20 mouse cellular contexts compared by ENCODE assay signal in the genomic region with DNA sequence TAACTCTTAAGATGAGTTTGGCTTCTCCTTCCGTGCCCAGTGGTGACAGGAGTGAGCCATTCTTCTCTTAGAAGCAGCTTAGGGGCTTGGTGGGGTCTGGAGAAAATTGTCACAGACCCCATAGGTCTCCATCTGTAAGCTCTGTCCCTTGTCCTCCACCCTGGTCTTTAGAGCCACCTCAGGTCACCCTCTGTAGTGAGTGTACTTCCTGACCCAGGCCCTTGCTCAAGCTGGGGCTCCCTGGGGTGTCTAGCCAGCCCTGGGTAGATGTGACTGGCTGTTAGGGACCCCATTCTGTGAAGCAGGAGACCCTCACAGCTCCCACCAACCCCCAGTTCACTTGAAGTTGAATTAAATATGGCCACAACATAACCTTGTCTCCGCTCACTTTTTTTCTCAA. TPM values are rescaled to one million over a fixed set of nuclear protein-coding genes. Genes with fewer than 3 reads are reported as not detected.
DNase-seq lines count a peak whose midpoint lies in the region; ATAC-seq and TF ChIP-seq lines count a peak whose summit lies in the region.
"Had no signal": no experiment of that assay in that cellular context is flagged by ENCODE, and none has a peak within 500 bp of the region (broad histone marks: within the 10 kb centered on the region; RNA-seq: fewer than 3 reads in every experiment).

No protein-coding gene starts in this region.

- no peak overlapping the region for H3K4me3 ChIP-seq in heart, embryonic 12.5 days
- H3K4me3 ChIP-seq in kidney, adult 2 months (ENCODE audit: insufficient read depth, low read depth, low read length): no peak overlapping the region
- H3K4me3 ChIP-seq: embryonic facial prominence, embryonic 13.5 days; forebrain, embryonic 12.5 days; heart, adult 2 months; heart, embryonic 13.5 days had no signal

- peaks cover 10% of the 10 kb centered on the region for H3K4me1 ChIP-seq in heart, embryonic 12.5 days (replicated peaks)
- H3K4me1 ChIP-seq in kidney, adult 2 months (ENCODE audit: control insufficient read depth, insufficient read depth, low read length): no peaks in the 10 kb centered on the region

- H3K9ac ChIP-seq in heart, embryonic 12.5 days: no peak overlapping the region
- H3K9ac ChIP-seq: embryonic facial prominence, embryonic 13.5 days; forebrain, embryonic 12.5 days; heart, embryonic 13.5 days; hindbrain, embryonic 14.5 days had no signal

- WGBS in heart, embryonic 12.5 days: 89% methylated on average over 2 of the region's 2 CpGs
- WGBS in kidney, adult 2 months: 97% methylated on average over 2 of the region's 2 CpGs

- peaks cover 77% of the 10 kb centered on the region for H3K36me3 ChIP-seq in heart, embryonic 12.5 days
- H3K36me3 ChIP-seq in kidney, adult 2 months (ENCODE audit: control insufficient read depth, insufficient read depth, low read length): peaks cover 3% of the 10 kb centered on the region; the same call in 1 of the 2 replicates

- H3K27me3 ChIP-seq in heart, embryonic 12.5 days (replicated peaks): no peaks in the 10 kb centered on the region
- no peaks in the 10 kb centered on the region for H3K27me3 ChIP-seq in kidney, adult 2 months (replicated peaks; ENCODE audit: control insufficient read depth, insufficient read depth, low read length)
- H3K27me3 ChIP-seq: CH12.LX; embryonic facial prominence, embryonic 13.5 days; forebrain, embryonic 12.5 days; heart, embryonic 13.5 days; Patski had no signal

- H3K9me3 ChIP-seq in heart, embryonic 12.5 days (replicated peaks): peaks cover 19% of the 10 kb centered on the region

- no peak for TF ChIP-seq CTCF in kidney, adult 2 months (conservative IDR thresholded peaks at IDR 0.05; ENCODE audit: insufficient read depth, insufficient read length, low read depth, low read length)

- ATAC-seq in heart, embryonic 12.5 days (ENCODE audit: insufficient number of reproducible peaks, low FRiP score): no peak
- ATAC-seq: activated CD4-positive, CD25-positive, alpha-beta regulatory T cell, adult 4 months; forebrain, embryonic 16.5 days; Patski had no signal

- peak; percentile 84 for DNase-seq in heart, adult 11 months
- DNase-seq in kidney, postnatal 10 days: peak; percentile 1
- no peak for DNase-seq in kidney, adult 2 months
- peak; percentile 8 for DNase-seq in urinary bladder, adult 2 months (ENCODE audit: low spot score)
- no peak for DNase-seq in urinary bladder, postnatal 25 days (ENCODE audit: low spot score)
- DNase-seq in thymus, postnatal 25 days: no peak
- DNase-seq: adrenal gland, postnatal 25 days; cerebellum, adult 8-10 months; cerebellum, postnatal 25 days; gastrocnemius, postnatal 10 days; heart, adult 2 months had no signal

- no peak overlapping the region for H3K4me2 ChIP-seq in heart, embryonic 12.5 days
- H3K4me2 ChIP-seq: embryonic facial prominence, embryonic 13.5 days; forebrain, embryonic 12.5 days; heart, embryonic 13.5 days; hindbrain, embryonic 14.5 days had no signal

- H3K27ac ChIP-seq in heart, embryonic 12.5 days (ENCODE audit: poor library complexity, severe bottlenecking): no peak overlapping the region
- no peak overlapping the region for H3K27ac ChIP-seq in kidney, adult 2 months (ENCODE audit: insufficient read depth, low read depth, low read length)
- H3K27ac ChIP-seq: embryonic facial prominence, embryonic 13.5 days; forebrain, embryonic 12.5 days; heart, adult 2 months; heart, embryonic 13.5 days; hindbrain, embryonic 14.5 days had no signal

- TF ChIP-seq POLR2A in kidney, adult 2 months (IDR thresholded peaks at IDR 0.05; ENCODE audit: low read depth, low read length): no peak

RNA-seq across cellular contexts. Expression of gene Npepl1, which starts 12.2 kb away (rescaled TPM):
- 45.5 and 46.1 TPM in 2 replicates for polyA plus RNA-seq in heart, embryonic 12.5 days (2016; fragmentation: Nextera tagmentation; extraction: Ambion mirVana)
- polyA plus RNA-seq in kidney, adult 2 months (2012; rRNA removed): 91.6 and 110 TPM in 2 replicates
- polyA plus RNA-seq in urinary bladder, adult 2 months (2012; rRNA removed): 80.8 and 95.4 TPM in 2 replicates

RNA-seq across cellular contexts. Expression of gene Stx16, which starts 46.2 kb away (rescaled TPM):
- polyA plus RNA-seq in heart, embryonic 12.5 days (2016; fragmentation: Nextera tagmentation; extraction: Ambion mirVana): 10.5 and 11.2 TPM in 2 replicates
- polyA plus RNA-seq in kidney, adult 2 months (2012; rRNA removed): 24.3 and 31.9 TPM in 2 replicates
- 50.6 and 51.9 TPM in 2 replicates for polyA plus RNA-seq in urinary bladder, adult 2 months (2012; rRNA removed)

Comparison
In these comparisons a context has a peak if more than half of its experiments do, and no peak if none do; other contexts are left out.
1. DNase-seq: peak in heart, adult 11 months (single experiment), kidney, postnatal 10 days (single experiment) and urinary bladder, adult 2 months (single experiment); none in kidney, adult 2 months (single experiment), urinary bladder, postnatal 25 days (single experiment) and thymus, postnatal 25 days (single experiment).